Mouse (Mus musculus) thymus, adult 2 months (tissue): ENCODE results near the gene Unc5a. TPM values are rescaled to one million over a fixed set of nuclear protein-coding genes. Genes with fewer than 3 reads are reported as not detected.

Experiments used
- DNase-seq: peaks from one replicate; pipeline ENCODE4 v3.0.0; 2021
- H3K27ac ChIP-seq: fragments of 200-500 bp; 2 replicates; pipeline ENCODE4 v1.5.1; 2012; ENCODE audit warnings: low read length, control low read depth; ENCODE audit not compliant: control insufficient read depth, insufficient read depth
- H3K27me3 ChIP-seq: fragments of 200-500 bp; 2 replicates; pipeline ENCODE4 v1.6.1; 2012; ENCODE audit warnings: mild to moderate bottlenecking, low read length, moderate library complexity, mixed read lengths; ENCODE audit not compliant: control insufficient read depth, insufficient read depth
- H3K36me3 ChIP-seq: fragments of 200-500 bp; 2 replicates; pipeline ENCODE4 v1.6.1; 2012; ENCODE audit warnings: mild to moderate bottlenecking, low read length, moderate library complexity; ENCODE audit not compliant: control insufficient read depth, insufficient read depth
- H3K4me1 ChIP-seq: fragments of 200-500 bp; replicated peaks from 2 replicates; pipeline ENCODE4 v1.6.1; 2012; ENCODE audit warnings: low read length; ENCODE audit not compliant: control insufficient read depth, insufficient read depth
- H3K4me3 ChIP-seq: fragments of 200-500 bp; 2 replicates; pipeline ENCODE4 v1.5.1; 2012; ENCODE audit warnings: mild to moderate bottlenecking, low read length, control low read depth, moderate library complexity; ENCODE audit not compliant: control insufficient read depth, insufficient read depth
- CTCF ChIP-seq: fragments of 200-500 bp; IDR thresholded peaks from 2 replicates; pipeline ENCODE4 v1.5.1; 2012; ENCODE audit warnings: mild to moderate bottlenecking, control low read depth, low read length, moderate library complexity, borderline replicate concordance; ENCODE audit not compliant: control insufficient read depth, poor library complexity, insufficient read depth; ENCODE audit errors: extremely low read depth
- POLR2A ChIP-seq: fragments of 200-500 bp; IDR thresholded peaks from 2 replicates; pipeline ENCODE4 v1.6.1; 2012; ENCODE audit warnings: mild to moderate bottlenecking, low read length, control low read depth, moderate library complexity; ENCODE audit not compliant: control insufficient read depth, poor library complexity, insufficient read depth; ENCODE audit errors: extremely low read depth
- WGBS: fragments of 180-500 bp; shearing (Covaris S2); methylation state at CpG from one replicate; pipeline ENCODE4 v1.1.7; 2018; 5-methylcytosine and 5-hydroxymethylcytosine counted together
- polyA plus RNA-seq: library from polyadenylated mRNA; depleted of rRNA; stranded (reverse); fragments of >200 nt; gene quantifications from 2 replicates; pipeline ENCODE4 v1.2.3, GENCODE M21; 2012

The Unc5a gene
- polyA plus RNA-seq, 1 experiment: 3.1 TPM

DNA sequence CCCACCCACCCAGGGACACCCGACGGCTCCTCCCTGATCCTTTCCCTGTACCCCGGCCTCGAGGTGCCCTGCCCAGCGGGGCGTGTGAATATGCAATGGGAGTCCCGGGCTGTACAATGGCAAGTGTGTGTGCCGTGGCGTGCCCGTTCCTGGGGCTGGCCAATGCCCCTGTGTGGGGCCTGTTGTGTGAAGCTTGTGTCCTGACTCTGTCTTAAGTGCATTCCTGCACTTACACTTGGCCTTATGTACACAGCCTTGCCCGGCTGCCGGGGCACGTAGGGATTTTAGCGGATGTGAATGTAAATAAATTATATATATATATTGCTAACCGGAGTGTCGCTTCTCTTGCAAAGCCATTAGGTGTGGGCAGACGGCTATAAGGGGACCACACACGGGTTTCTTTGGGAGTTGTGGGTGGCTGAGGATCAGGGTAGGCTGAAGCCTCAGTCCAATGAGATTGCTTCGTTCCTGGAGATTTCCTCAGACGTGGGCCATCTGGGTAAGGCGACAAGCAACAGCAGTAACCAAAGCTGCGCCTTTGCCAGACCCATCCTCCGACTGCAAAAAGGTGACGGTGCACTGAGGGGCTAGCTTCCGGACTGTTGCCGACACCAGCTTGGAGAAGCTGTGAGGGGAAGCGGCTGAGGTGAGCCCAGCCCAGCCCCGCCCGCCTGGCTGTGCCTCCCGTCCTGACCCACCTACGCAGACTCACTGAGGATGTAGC lies 56.6 kb downstream of the Unc5a start:
- no peak for DNase-seq
- 94% methylated on average over 31 of the region's 31 CpGs for WGBS
- Histone ChIP-seq H3K4me1 (no peaks in the 10 kb centered on the region), H3K36me3 (no peaks in the 10 kb centered on the region), H3K4me3 (no peak overlapping the region), H3K27ac (no peak overlapping the region), H3K27me3 (no peaks in the 10 kb centered on the region)
- TF ChIP-seq CTCF (no peak), POLR2A (no peak)

GRCm38 (mm10) chr13:55006415-55006742 lies 57.2 kb downstream of the Unc5a start:
- no peak overlapping the region for H3K4me3 ChIP-seq
- no peaks in the 10 kb centered on the region for H3K27me3 ChIP-seq
- DNase-seq: no peak
- no peak for TF ChIP-seq POLR2A
- TF ChIP-seq CTCF: no peak
- no peak overlapping the region for H3K27ac ChIP-seq
- no peaks in the 10 kb centered on the region for H3K36me3 ChIP-seq
- no peaks in the 10 kb centered on the region for H3K4me1 ChIP-seq
- 85% methylated on average over 7 of the region's 7 CpGs for WGBS

DNA sequence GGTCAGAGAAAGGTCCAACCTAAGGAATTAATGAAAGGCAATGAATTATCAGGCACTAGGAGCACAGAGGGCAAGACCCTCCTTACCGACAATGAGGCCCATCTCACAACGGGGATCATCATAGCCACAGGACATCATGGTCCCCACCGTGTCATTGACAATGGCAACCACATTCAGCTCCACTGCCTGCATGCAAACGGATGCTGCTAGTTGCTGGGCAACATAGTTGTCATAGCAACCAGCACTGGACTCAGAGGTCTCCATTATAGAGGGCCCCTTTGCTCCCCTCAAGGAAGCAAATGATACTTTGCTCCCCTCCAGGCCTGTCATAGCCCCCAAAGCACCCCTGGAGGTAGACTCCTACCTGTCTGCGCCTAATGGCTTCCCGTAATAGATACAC lies 59.4 kb downstream of the Unc5a start:
- no peak overlapping the region for H3K4me3 ChIP-seq
- 95% methylated on average over 6 of the region's 6 CpGs for WGBS
- no peaks in the 10 kb centered on the region for H3K36me3 ChIP-seq
- TF ChIP-seq CTCF (no peak), POLR2A (no peak)
- no peak for DNase-seq
- H3K27ac ChIP-seq: no peak overlapping the region
- H3K4me1 ChIP-seq: no peaks in the 10 kb centered on the region
- H3K27me3 ChIP-seq: no peaks in the 10 kb centered on the region

- no peaks in the 10 kb centered on the region for H3K36me3 ChIP-seq
- TF ChIP-seq CTCF: no peak
- TF ChIP-seq POLR2A: no peak
- H3K27ac ChIP-seq: no peak overlapping the region
- no peak for DNase-seq
- WGBS: 96% methylated on average over 15 of the region's 15 CpGs
- H3K27me3 ChIP-seq: no peaks in the 10 kb centered on the region
- no peak overlapping the region for H3K4me3 ChIP-seq
- H3K4me1 ChIP-seq: no peaks in the 10 kb centered on the region
Measured at GRCm38 (mm10) chr13:55011103-55011502, 61.9 kb downstream of the Unc5a start.

DNA sequence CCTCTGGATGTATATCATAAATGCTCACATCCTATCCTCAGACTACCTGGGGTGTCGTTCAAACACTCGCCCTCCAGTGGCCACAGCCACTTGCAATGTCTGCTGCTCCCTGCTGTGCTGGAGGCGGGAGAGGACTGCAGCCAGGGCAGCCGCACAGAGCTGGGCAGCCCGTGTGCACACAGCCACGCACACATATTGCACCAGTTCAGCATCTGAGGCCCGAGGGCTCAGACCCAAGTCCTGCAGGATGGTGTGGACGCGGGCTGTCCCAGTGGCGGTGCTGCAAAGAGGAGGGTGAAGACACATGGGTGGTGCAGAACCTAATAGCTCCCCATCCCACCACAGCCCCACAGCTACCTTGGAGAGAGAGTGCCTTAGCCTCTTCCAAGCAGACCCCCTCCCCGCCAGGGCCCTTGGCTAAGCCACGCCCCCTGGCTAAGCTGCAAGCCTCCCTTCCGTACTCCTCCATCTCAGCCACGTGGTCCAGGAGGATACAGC lies 62.8 kb downstream of the Unc5a start:
- Histone ChIP-seq H3K4me1 (peaks cover under 1% of the 10 kb centered on the region), H3K4me3 (no peak overlapping the region), H3K27me3 (no peaks in the 10 kb centered on the region), H3K36me3 (no peaks in the 10 kb centered on the region), H3K27ac (no peak overlapping the region)
- DNase-seq: no peak
- TF ChIP-seq CTCF (no peak), POLR2A (no peak)
- WGBS: 44% methylated on average over 14 of the region's 14 CpGs

DNA sequence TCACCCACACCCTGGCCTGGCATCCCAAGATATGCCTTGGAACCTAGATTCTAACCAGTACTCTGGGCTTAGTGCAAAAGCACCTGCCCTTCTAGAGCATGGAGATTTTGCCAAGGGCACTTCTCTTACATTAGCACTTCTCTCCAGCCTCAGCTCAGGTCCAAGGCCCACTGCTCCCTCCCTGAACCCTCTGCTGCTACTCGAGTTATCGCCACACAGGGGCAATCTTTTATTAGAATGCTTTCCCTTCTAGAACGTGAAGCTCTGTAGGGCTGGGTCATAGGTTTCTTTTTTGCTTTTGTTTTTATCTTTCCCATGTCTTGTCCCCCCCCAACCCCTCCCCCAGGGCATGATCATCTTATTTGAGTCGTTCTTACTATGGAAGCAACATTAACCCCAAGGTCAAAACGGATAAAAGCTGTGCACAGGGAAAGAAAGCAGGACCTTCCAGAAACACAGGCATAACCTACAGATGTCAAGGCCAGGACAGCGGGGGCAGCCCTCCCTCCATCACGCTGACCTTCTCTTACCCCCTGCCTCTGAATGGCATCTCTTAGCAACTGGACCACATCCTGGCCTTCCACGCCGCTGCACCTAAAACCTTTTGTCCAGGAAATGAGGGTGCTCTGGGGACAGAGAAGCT lies 64.6 kb downstream of the Unc5a start:
- peaks cover 14% of the 10 kb centered on the region for H3K4me1 ChIP-seq
- H3K27ac ChIP-seq: no peak overlapping the region
- DNase-seq: no peak
- TF ChIP-seq POLR2A: no peak
- no peak for TF ChIP-seq CTCF
- no peaks in the 10 kb centered on the region for H3K36me3 ChIP-seq
- no peak overlapping the region for H3K4me3 ChIP-seq
- no peaks in the 10 kb centered on the region for H3K27me3 ChIP-seq
- WGBS: 38% methylated on average over 9 of the region's 9 CpGs

DNA sequence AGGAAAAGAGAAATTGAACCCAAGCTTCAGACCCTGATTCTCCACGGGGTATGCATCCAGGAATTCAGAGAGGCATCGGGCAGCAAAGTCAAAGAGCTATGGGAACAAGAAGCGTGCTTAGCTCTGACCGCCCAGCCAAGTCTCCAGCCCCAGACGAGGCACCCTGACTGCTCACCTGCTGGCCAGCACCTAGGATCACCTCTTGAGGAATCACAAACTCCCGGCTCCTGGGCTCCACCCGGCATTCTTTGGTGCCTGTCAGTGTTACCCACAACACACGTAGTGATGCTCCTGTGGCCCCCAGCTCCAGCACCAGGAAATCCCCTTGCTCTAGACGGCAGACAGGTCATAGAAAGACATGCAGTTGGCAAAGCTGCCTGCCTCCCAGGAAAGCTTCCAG lies 65.2 kb downstream of the Unc5a start:
- H3K27ac ChIP-seq: no peak overlapping the region
- H3K27me3 ChIP-seq: no peaks in the 10 kb centered on the region
- DNase-seq: no peak
- peaks cover 18% of the 10 kb centered on the region for H3K4me1 ChIP-seq
- WGBS: 88% methylated on average over 9 of the region's 9 CpGs
- TF ChIP-seq POLR2A (no peak), CTCF (no peak)
- no peaks in the 10 kb centered on the region for H3K36me3 ChIP-seq
- H3K4me3 ChIP-seq: no peak overlapping the region
